Mouse (Mus musculus) megakaryocyte-erythroid progenitor cell, adult 5-6 weeks (primary cell): Measurements from ENCODE around the gene Tbc1d24. TPM values are rescaled to one million over a fixed set of nuclear protein-coding genes. Genes with fewer than 3 reads are reported as not detected.
"Not testable (repeated sequence)": the region's sequence is repeated elsewhere in the genome, so short reads cannot be mapped to it uniquely, and the experiment has no call there.

Experiments used
- ATAC-seq: replicated peaks from 2 replicates; pipeline ENCODE4 v1.8.0; 2016; ENCODE audit warnings: mild to moderate bottlenecking, inconsistent platforms; ENCODE audit not compliant: severe bottlenecking, poor library complexity, low FRiP score, low TSS enrichment
- total RNA-seq, 2 experiments: library from RNA; stranded (forward) in 1 of 2; stranded (reverse) in 1 of 2; fragments of 200-1000, 215-1000 nt in 1 of 2; fragments of >200 nt in 1 of 2; fragmentation: Nextera tagmentation in 1 of 2; gene quantifications; 2 replicates each; pipeline ENCODE4 v1.2.3; 2014 to 2017

The Tbc1d24 gene
- total RNA-seq, 2 experiments from 2014 or later: 6.0 to 45.2 TPM

DNA sequence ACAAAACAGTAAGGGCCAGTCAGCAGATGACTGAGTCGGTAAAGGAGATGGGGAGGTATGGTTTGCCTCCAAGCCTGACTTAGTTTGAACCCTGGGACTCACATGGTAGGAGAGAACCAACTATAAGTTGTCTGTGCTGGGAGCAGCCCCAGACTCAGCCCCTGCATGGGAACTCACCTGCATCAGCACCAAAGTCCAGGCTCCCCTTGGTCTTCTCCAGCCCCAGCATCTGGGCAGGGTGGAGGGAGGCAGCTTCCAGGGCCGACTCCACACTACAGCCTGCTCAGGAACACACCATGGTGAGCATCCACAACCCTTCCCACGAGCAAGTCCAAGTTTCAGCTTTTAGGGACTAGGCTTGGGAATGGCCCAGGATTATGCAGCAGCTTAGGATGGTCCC, 49.0 kb downstream of the Tbc1d24 start:
- ATAC-seq: no peak

DNA sequence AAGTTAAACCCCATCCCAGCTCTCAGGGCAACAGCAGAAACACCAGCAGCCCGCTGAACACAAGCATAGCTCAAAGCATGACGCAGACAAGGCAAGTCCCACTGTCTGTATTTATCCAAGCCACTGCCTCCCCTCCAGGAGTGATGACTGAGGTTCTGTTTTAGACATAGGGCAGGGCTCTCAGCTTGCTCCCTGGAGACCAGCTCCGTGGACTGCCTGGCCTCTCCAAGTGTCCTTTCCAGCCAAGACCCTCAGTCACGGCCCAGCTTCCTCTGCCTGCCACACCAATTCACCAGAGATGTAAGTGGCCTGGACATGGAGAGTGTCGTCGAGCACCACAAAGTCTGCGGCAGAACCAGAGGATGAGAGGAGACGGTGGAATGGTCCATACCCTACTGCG, 49.6 kb downstream of the Tbc1d24 start:
- no peak for ATAC-seq

DNA sequence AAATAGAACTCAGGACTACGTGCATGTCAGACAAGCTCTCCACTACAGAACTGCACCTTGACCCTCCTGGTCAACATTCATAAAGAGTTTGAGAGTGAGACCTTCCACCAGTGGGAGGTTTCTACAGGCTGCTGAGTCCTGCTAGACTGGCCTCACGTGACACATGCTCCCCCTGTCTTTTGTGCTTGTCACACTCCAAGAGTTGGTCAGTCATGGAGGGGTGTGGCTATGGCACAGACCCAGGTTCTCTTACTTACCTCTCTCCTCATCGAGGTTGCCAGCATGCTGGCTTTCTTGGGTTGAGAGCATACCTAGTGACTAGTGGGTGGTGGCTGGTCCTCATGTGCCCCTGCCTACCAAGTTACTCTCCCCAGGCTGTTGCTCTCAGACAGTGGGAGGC, 50.9 kb downstream of the Tbc1d24 start:
- ATAC-seq: no peak

DNA sequence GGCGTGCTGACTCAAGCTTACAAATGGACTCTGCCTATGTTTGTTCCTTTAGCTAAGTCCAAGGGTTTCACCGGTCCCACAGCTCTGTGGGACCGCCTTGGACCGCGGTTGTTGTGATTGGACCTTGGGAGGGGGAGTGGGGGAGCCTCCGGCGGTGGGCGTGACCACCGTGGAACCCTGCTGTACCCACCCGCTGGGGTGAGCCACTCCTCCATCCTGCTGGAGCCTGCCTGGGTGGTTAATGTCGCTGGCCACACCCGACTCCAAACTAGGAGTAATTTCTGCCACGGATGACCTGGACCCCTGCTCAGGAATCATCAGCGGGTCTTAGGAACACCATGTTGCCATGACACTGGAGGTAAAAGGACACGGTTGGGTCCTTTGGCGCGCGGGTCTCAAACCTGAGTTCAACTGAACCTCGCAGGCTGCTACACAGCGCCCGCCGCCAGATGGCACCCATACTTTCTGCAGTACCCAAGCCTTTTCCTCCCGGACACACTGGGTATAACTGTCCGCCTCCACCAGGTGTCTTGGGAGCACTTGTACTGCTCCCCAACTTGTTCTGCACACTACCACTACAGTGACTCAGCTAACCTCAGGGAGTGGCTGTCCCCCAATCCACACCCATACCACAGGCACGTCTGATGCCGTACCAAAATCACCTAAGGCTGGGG, 53.3 kb downstream of the Tbc1d24 start:
- ATAC-seq: peak; percentile 98

DNA sequence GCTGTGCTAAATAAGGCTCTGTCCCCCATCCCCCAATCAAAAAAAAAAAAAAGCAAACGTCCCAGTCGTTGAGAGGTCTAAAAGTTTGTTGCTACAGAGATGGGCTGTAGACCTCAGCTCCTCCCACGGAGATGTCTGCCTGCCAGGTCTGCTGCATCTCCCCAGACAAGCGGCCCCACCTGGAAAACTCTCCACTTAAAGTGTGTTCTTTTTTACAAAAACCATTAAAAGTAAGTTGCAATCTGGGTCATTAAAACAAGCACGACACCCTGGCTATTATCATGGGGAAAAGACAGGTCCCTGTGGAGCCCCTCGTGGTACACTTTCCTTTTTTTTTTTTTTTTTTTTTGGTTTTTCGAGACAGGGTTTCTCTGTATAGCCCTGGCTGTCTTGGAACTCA, 54.0 kb downstream of the Tbc1d24 start:
- no peak for ATAC-seq

DNA sequence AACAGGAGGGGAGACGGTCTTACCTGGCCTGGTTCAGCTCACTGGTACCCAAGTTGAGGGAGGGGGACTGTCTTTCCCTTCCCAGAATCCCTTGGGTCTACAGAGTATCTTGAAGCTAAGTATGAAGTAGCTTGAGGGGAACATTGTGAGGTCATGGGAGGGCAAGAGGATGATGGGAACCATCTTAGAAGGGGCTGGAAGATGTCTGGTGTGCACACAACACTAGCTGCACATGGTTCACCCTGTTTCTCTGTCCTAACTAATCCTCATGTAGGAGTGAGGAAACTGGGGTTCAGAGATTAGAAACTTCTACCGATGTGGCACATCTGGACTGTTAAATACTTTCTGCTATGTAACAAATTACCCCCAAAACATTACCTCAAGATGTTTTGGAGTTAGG, 54.5 kb downstream of the Tbc1d24 start, which contains the start of gene Pdpk1:
Gene Pdpk1 (minus strand): TSS at position 101 of the 400 bp plus-strand sequence.
- no peak for ATAC-seq

DNA sequence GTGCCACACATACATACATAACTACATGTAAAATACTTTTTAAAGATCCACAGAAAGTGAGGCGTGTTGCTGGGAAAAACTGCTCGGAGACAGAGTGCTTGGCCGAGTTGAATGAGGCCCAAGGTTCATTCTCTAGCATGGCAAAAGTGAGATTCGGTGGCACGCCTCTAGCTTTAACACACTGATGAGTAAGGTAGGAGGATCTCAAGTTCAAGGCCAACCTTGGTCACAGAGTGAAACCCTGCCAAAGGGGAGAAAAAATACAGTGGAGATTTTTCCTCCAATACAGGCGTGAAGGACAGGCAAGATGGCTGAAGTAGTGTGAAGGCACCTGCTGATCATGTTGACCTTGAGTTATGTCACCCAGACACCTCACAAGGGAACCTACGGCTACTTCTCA, 55.9 kb downstream of the Tbc1d24 start:
- no peak for ATAC-seq

DNA sequence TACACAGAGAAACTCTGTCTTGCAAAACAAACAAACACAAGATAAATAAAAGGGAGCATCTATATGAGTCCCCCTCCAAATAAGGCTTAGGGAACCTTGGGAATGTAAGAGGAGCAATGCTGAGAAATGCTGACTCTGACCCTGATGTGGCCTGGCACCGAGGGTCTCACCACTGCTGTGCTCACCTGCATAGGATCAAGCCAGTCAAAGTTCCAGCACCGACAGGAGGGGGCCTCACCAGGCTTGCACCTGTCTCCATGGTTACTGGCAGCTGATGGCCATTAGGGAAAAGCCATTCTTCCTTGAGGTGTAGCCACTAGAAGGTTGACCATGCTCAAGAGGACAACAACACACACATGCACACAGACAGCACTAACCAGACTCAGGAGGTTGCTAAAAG, 62.5 kb downstream of the Tbc1d24 start:
- ATAC-seq: no peak

DNA sequence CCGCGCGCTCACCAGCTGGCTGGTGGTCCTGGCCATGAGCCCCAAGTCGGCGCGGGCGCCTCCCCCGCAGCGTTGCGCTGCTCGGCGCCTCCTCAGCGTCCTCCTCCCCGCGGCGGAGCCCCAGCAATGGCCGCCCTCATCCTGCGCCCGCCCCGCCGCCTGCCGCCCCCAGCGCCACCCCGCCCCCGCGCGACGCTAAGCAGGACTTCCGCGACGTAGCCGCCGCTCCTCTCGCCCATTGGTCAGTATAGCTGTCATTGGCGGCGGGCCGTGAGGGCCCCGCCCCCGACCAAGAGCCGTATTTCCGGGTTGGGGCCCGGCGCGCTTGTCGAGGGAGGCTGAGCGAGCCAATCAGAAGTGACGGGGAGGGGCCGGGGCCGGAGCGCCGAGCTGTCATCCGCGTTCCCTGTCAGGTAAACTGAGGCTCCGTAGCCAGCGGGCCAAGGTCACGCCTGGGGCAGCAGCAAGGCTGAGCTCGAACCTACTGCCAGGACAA, 63.9 kb downstream of the Tbc1d24 start:
- peak; percentile 94 for ATAC-seq

DNA sequence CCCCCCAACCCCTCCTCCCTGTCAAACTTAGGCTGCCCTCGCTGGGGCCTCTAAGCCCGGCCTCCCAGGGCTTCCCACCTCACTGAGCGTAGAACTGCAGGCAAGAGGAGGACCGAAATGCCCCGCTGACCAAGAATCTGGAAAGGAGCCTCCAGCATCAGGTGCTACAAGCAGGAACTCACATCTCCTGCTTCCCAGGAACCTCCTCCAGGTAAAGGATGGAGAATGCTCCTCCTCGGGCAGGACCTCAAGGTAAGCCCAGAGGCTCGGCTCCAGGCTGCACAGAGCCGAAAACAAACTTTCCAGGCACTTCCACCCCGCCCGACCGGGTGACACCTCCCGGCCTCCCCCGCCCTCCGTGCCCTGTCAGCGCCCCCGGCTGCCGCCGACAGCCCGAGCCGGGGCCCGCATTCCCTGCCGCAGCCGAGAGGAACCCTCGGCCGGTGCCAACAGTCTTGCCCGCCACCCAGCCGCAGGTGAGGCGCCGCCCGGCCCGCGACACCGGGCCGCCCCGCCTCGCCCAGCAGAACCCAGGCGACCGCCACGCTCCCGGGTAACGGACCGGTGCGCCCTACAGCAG, 64.4 kb downstream of the Tbc1d24 start:
- ATAC-seq: peak; percentile 18; the same call in 1 of the 2 replicates

DNA sequence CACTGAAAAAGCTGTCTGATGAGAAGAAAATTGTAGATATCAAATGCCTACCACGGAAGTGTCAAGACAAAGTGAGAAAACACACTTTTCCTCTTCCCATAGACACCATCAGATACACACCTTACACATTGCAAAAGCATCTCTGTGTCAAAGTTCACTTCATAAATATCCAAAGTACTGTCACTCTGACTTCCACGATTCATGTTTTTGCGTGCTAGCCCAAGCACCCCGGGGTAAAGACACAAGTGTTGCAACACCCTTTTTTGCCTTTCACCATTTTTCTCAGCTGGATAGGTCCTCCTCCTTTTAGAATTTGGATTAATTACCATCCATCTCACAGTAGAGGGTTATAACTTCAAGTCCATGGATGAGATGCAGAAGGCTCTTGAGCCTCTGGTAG, 65.4 kb downstream of the Tbc1d24 start:
- no peak for ATAC-seq

DNA sequence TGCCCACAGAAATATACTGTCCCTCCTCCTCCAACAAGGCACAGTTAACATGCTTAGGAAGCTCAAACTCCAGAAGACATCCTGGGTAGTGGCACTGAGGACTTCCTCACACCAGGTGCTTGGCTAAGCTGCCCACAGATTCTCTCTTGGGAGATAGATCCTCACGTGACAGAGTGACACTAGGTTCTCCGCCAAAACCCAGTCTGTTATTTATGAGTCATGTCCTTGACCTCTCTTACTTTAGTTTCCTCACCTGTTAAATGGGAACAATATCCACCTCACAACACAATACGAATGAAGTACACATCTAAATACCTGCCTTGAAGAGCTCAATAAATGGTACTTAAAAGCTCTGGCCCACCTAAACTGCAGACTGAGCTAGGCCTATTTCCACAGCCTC, 66.1 kb downstream of the Tbc1d24 start:
- ATAC-seq: no peak

DNA sequence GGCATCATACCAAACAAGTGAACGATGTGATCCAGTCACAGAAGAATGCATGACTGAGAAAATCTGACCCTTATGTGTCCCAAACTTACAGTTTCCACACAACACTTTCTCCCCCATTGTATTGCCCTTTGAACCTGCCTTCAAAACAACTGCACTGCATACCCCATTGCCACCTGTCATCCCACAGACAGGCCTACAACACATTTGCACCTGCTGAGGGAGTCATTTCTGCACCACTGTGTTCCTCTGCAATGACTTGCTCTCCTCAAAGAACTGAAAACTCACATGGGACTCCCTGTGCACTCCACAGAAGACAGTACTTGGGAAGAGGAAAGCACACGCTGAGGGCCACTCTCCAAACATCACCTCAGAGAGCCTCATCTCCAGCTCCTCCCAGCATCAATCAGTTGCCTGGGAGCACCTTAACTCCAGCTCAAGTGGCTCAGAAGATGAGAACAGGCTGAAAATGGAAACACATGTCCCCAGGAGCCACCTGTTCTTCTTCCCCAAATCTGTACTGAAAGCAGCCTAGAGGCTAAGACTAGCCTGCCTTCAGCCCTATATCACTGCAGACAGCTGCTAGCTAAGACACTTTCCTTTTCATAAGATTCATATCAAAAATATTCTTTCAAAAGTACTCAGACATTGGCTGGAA, 68.0 kb downstream of the Tbc1d24 start:
- no peak for ATAC-seq

DNA sequence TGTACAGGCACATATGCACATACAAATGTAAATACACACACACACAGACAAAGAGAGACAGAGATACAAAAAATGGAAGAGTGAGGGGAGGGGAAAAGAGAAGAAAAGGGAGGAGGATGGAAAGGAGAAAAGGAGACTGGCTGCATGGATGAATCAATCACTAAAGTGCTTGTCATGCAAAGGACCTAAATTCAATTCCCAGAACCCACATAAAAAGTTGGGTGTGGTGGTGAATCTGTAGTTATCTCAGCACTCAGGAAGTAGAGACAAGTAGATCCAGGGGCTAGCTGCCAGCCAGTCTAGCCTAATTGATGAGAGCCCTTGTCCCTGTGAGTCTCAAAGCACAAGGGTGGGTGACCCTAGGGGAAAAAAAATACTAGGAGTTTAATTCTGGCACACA, 71.3 kb downstream of the Tbc1d24 start:
- ATAC-seq: no peak; the same call in 1 of the 2 replicates

DNA sequence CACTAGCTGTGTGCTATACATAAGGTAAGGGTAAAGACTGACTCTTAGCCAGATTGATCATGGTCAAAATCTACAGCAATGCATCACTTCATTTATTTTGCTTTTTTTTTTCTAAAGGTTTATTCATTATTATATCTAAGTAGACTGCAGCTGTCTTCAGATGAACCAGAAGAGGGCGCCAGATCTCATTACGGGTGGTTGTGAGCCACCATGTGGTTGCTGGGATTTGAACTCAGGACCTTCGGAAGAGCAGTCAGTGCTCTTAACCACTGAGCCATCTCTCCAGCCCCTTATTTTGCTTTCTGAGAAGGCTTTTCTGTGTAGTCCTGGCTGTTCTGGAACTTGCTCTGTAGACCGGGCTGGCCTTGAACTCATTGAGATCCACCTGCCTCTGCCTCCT, 72.4 kb downstream of the Tbc1d24 start:
- ATAC-seq: not testable (repeated sequence)

DNA sequence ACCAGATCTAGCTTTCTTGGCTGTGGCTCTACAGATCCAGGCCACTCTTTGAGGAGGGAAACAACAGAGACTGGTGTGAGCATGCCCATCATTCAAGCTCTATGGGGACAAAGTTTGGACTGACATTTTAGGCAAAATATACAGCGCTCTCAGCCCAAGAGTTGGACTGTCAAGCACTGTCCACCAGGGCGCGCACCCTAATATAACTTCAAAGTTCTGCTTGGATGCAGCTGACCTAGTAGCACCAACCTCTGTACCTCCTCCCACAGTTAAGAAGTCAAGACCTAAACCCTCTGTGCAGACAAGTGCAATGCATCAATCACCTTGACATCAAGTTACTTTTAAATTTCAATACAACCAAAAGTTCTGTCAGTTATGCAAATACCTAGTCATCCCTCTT, 73.8 kb downstream of the Tbc1d24 start:
- ATAC-seq: no peak

DNA sequence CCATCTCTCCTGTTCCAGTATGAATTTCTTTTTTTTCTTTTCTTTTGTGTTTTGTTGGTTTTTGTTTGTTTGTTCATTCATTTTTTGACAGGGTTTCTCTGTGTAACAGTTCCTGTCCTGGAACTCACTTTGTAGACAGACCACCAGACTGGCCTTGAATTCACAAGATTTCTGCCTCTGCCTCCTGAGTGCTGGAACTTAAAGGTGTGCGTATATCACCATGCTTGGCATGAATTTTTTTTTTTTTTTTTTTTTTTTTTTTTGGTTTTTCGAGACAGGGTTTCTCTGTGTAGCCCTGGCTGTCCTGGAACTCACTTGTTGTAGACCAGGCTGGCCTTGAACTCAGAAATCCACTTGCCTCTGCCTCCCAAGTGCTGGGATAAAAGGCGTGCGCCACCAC, 76.1 kb downstream of the Tbc1d24 start:
- ATAC-seq: not testable (repeated sequence)

DNA sequence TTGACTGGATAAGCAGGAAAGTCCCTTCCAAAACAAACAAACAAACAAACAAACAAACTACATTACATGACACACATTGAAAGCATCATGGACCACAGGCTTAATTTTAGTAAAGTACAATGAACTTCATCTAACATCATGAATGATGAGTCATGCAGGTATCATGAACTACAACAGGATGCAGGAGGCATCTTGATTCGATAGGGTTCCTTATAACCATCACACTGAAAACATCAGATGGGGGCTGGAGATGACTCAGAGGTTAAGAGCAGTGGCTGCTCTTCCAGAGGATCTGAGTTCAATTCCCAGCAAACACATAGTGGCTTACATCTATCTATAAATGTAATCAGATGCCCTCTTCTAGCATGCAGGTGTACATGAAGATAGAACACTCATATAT, 77.8 kb downstream of the Tbc1d24 start:
- no peak for ATAC-seq

DNA sequence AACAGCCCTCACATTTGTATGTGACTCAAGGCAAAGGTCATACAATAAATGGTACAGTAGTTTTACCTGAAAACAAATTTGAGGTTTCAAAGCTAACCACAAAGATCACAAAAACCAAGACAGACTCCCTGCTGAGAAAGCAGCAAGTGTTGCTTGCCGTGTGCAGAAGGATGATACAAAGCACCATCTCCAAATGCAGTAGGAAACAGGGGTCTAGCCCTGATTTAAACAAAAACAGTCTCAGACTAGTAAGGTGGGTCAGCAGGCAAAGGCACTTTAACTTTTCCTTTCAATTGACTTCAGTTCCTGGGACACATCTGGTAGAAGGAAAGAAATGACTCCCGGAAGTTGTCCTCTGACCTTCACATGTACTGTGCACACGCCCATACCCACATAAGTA, 78.6 kb downstream of the Tbc1d24 start:
- ATAC-seq: no peak
